Comparison of ENCODE assay signal across 9 mouse cellular contexts in genomic region chr13:117208236-117208635, GRCm38 (mm10). TPM values are rescaled to one million over a fixed set of nuclear protein-coding genes. Genes with fewer than 3 reads are reported as not detected.
DNase-seq lines count a peak whose midpoint lies in the region; ATAC-seq and TF ChIP-seq lines count a peak whose summit lies in the region.
"Had no signal": no experiment of that assay in that cellular context is flagged by ENCODE, and none has a peak within 500 bp of the region (broad histone marks: within the 10 kb centered on the region; RNA-seq: fewer than 3 reads in every experiment).

Gene Emb (plus strand): TSS chr13:117208536.

- H3K4me3 ChIP-seq in layer of hippocampus, adult 2 months = no peak within 1 kb of the TSS
- no peak within 1 kb of the TSS for H3K4me3 ChIP-seq in limb, embryonic 13.5 days
- no peak within 1 kb of the TSS for H3K4me3 ChIP-seq in stomach, embryonic 16.5 days (replicated peaks; ENCODE audit: low read length)
- H3K4me3 ChIP-seq: myocyte had no signal

- 83% methylated on average over 6 of the region's 6 CpGs for WGBS in limb, embryonic 13.5 days
- WGBS in stomach, embryonic 16.5 days = 56% methylated on average over 6 of the region's 6 CpGs

- no peak within 1 kb of the TSS for H3K4me2 ChIP-seq in limb, embryonic 13.5 days (replicated peaks)
- H3K4me2 ChIP-seq in stomach, embryonic 16.5 days (ENCODE audit: low read depth, low read length) = no peak within 1 kb of the TSS

- H3K36me3 ChIP-seq in limb, embryonic 13.5 days = no peaks in the 10 kb centered on the region
- no peaks in the 10 kb centered on the region for H3K36me3 ChIP-seq in stomach, embryonic 16.5 days (ENCODE audit: control insufficient read depth, insufficient read depth, low read length)

- no peak for TF ChIP-seq CTCF in layer of hippocampus, adult 2 months (conservative IDR thresholded peaks at IDR 0.05)

- no peak within 1 kb of the TSS for H3K27ac ChIP-seq in layer of hippocampus, adult 2 months
- H3K27ac ChIP-seq in limb, embryonic 13.5 days = no peak within 1 kb of the TSS
- no peak within 1 kb of the TSS for H3K27ac ChIP-seq in stomach, embryonic 16.5 days (ENCODE audit: low read length)

- intact Hi-C loops in heart, postnatal 14 days (cut with DNase I) = no loop called here

- H3K9me3 ChIP-seq in limb, embryonic 13.5 days = no peaks in the 10 kb centered on the region
- no peaks in the 10 kb centered on the region for H3K9me3 ChIP-seq in stomach, embryonic 16.5 days (replicated peaks; ENCODE audit: control insufficient read depth, low read length)

- H3K4me1 ChIP-seq in limb, embryonic 13.5 days = no peaks in the 10 kb centered on the region
- no peaks in the 10 kb centered on the region for H3K4me1 ChIP-seq in stomach, embryonic 16.5 days (ENCODE audit: control insufficient read depth, insufficient read depth, low read length)

- no peak within 1 kb of the TSS for H3K9ac ChIP-seq in limb, embryonic 13.5 days
- no peak within 1 kb of the TSS for H3K9ac ChIP-seq in stomach, embryonic 16.5 days (ENCODE audit: low read length)

- H3K27me3 ChIP-seq in limb, embryonic 13.5 days = no peaks in the 10 kb centered on the region
- no peaks in the 10 kb centered on the region for H3K27me3 ChIP-seq in stomach, embryonic 16.5 days (ENCODE audit: control insufficient read depth, insufficient read depth, low read length)

- ATAC-seq in common myeloid progenitor, adult 5-6 weeks (replicated peaks; ENCODE audit: low read depth, poor library complexity, severe bottlenecking) = no peak
- no peak for ATAC-seq in limb, embryonic 13.5 days (ENCODE audit: low FRiP score, low read depth)
- no peak for ATAC-seq in stomach, embryonic 16.5 days (ENCODE audit: insufficient read depth, low FRiP score)

- no peak for DNase-seq in layer of hippocampus, adult 2 months (ENCODE audit: low spot score in 2 of 2)
- no peak for DNase-seq in layer of hippocampus, adult 9-10 months (ENCODE audit: low spot score)
- DNase-seq in heart, postnatal 14 days = no peak
- no peak for DNase-seq in ovary, adult 18-20 months (ENCODE audit: low spot score)
- no peak for DNase-seq in thymus, postnatal 4 days

RNA-seq across cellular contexts. Expression of gene Emb, which starts in this region (rescaled TPM):
- 10 to 100 TPM; 25.7 to 29.9 TPM for total RNA-seq in layer of hippocampus, adult 2 months (2021)
- 368 TPM in 2 replicates for total RNA-seq in common myeloid progenitor, adult 5-6 weeks (2017)
- 10 to 100 TPM; 11.5 to 12.8 TPM for total RNA-seq in heart, postnatal 14 days (2021)
- polyA plus RNA-seq in limb, embryonic 13.5 days (2015; fragmentation: Nextera tagmentation; extraction: Ambion mirVana) = 16.9 and 19.9 TPM in 2 replicates
- 18.8 and 19.6 TPM in 2 replicates for polyA plus RNA-seq in stomach, embryonic 16.5 days (2015; fragmentation: Nextera tagmentation; extraction: Ambion mirVana)

Comparison
In these comparisons a context has a peak if more than half of its experiments do, and no peak if none do; other contexts are left out.
1. RNA of gene Emb (total RNA-seq): 368 TPM in common myeloid progenitor, adult 5-6 weeks; 25.7 to 29.9 TPM in layer of hippocampus, adult 2 months and 11.5 to 12.8 TPM in heart, postnatal 14 days; every median in the first group is over 10 times any median in the second.